Mouse (Mus musculus) frontal cortex, adult 2 months (tissue): ENCODE results near the gene Ndufa3. TPM values are rescaled to one million over a fixed set of nuclear protein-coding genes. Genes with fewer than 3 reads are reported as not detected.

Experiments
- DNase-seq, 2 experiments: peaks; one replicate each; pipeline ENCODE4 v3.0.0; 2022; ENCODE audit warnings: low spot score in 1 of 2; ENCODE audit errors: extremely low spot score in 1 of 2
- polyA plus RNA-seq: library from polyadenylated mRNA; depleted of rRNA; stranded (reverse); fragments of >200 nt; gene quantifications from 2 replicates; pipeline ENCODE4 v1.2.3, GENCODE M21; 2012

Gene Ndufa3
- polyA plus RNA-seq, 1 experiment: 306 TPM

GRCm38 (mm10) chr7:3609082-3609481 lies 8.1 kb upstream of the Ndufa3 start:
- DNase-seq: no peak

DNA sequence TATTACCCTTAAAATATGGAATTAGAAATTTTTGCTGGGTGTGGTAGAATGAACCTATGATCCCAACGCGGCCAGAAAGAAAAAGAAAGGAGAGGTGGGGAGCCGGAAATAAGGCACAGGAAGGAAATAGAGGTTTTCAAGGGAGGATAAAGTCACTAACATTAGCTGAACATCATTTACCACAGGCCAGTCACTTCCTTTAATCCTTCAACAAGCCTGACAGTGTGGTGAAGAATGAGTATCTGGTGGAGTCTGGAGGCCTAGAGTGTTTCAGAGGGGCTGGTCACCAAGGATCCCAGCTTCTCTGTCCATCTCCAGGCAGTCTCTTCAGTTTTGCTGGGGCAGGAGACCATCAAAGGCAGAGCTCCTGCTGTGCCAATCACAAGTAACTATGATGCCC lies 6.7 kb upstream of the Ndufa3 start:
- DNase-seq: no peak

DNA sequence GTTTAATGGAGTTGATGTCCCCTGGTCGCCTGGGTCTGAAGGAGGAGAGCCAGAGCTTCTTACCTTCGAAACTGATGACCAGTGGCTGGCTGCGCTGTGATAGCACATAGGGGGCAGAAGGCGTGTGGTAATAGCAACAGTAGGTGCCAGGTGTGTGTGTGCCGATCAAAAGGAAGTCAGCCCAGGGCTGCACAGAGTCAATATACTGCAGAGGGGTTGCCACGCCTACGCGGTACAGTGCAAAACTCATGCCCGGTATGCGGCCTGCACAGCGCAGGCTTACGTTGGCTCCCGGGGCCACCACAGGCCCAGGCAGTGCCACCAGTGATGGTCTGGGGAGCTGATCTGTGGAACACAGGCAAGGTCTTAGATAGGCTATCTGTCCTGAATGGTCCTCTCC lies 6.2 kb upstream of the Ndufa3 start:
- DNase-seq: no peak

GRCm38 (mm10) chr7:3614021-3614420 lies 3.2 kb upstream of the Ndufa3 start:
- DNase-seq: no peak

GRCm38 (mm10) chr7:3616057-3616388 lies 1.1 kb upstream of the Ndufa3 start, which contains the start of gene Oscar:
Gene Oscar (minus strand): TSS chr7:3616157.
- DNase-seq: no peak

- DNase-seq: no peak
Observed at GRCm38 (mm10) chr7:3616389-3617241, 558 bp upstream of the Ndufa3 start.

DNA sequence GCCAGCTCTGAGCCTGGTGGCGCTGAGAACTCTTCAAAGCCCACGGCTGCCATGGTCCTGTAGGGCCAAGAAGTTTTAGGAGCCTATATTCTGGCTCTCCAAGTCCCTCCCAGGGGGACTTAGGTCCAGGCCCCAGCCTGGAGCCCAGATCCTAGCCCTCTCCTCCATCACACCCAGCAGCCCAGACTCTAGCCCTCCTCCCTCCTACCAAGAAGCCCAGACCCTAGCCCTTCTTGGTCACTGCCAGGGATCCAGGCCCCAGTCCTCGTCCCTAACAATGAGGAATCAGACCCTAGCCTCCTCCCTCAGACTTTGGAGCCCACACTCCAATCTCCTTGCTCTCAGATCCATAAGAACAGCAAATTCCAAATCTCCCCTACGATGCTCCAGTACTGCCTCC lies 11.9 kb downstream of the Ndufa3 start:
- DNase-seq: no peak

- DNase-seq: peak; percentile 92 to 98
Observed at GRCm38 (mm10) chr7:3629543-3630477, 12.6 kb downstream of the Ndufa3 start, which contains the start of the genes Tfpt and Prpf31. Gene Tfpt (minus strand): TSS chr7:3629929. Gene Prpf31 (plus strand): TSS chr7:3629985.

DNA sequence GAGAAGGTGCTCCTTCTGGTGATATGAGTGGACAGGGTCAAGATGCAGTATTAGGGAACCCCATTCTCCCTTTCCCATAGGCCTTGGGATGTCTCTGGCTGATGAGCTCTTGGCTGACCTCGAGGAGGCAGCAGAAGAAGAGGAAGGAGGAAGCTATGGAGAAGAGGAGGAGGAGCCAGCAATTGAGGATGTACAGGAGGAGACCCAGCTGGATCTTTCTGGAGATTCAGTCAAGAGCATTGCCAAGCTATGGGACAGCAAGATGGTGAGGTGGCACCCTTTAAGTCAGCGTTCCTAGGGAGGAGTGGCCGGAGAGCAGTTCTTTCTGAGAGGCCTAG lies 13.3 kb downstream of the Ndufa3 start:
- DNase-seq: no peak

DNA sequence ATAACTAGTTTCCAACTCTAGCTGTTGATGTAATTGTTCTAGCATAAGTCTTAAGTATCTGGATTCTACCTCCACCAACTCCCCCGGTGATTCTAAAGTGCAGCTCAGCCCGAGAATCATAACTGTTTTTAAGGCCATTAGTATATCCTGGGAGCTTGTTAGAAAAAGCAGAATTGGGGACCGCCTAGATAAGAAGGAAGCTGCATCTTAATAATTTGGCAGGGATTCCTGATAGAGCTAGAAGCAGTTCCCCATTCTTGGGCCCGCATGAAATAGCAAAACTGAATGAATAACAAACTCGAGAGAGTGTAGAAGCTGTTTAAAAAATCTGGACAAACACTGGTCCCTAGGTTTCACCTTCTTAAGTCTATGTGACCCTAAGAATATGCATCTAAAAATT lies 26.2 kb downstream of the Ndufa3 start:
- DNase-seq: no peak

GRCm38 (mm10) chr7:3643843-3644242 lies 26.7 kb downstream of the Ndufa3 start:
- no peak for DNase-seq

GRCm38 (mm10) chr7:3644348-3644671 lies 27.1 kb downstream of the Ndufa3 start:
- DNase-seq: no peak

- DNase-seq: peak; percentile 99 to 100
Observed at GRCm38 (mm10) chr7:3644672-3645487, 27.7 kb downstream of the Ndufa3 start, which contains the start of gene Cnot3. Gene Cnot3 (plus strand): TSS chr7:3645268.

DNA sequence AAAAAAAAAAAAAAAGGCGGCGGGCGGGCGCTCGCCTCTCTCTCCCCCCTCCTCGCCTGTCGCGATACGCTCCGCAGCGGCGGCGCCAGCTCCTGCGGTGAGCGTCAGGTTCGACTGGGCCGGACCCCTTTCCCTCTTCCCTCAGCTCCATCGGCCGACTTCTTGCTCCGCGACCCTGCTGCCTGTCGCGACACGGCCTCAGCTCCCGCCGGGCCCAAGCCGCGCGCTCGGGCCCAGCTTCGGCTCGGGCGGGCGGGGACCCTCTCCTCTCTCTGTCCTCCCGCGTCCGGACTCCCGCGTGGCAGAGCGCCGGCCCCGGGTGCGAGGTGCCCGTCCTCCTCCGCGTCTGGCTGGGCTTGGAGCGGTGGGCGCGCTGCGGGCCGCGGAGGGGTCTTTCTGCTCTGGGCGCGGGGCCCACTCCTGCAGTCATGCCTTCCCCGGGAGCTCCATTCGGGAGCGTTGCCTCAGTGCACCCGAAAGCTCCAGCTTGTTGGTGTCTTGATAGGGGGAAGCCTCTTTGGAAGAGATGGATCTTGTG lies 28.4 kb downstream of the Ndufa3 start:
- DNase-seq: peak in 1 of 2 experiments; percentile 16

DNA sequence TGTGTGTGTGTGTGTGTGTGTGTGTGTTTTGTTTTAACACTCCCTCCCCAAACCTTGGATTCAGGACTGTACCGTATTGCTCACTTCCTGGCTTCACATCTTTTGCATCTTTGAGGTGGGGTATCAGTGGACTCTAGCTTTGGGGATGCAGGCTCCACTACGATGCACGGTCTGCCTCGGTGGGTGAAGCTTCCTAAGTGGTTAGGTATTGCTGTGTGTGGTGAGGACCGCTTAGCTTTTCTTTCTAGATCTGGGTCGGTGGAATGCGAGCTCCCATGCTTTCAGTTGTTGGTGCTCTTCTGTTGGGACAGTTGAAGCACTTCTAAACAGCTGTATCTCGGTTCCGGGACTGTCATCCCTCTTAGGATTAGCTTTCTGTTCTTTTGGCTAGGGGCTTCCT lies 29.0 kb downstream of the Ndufa3 start:
- no peak for DNase-seq

DNA sequence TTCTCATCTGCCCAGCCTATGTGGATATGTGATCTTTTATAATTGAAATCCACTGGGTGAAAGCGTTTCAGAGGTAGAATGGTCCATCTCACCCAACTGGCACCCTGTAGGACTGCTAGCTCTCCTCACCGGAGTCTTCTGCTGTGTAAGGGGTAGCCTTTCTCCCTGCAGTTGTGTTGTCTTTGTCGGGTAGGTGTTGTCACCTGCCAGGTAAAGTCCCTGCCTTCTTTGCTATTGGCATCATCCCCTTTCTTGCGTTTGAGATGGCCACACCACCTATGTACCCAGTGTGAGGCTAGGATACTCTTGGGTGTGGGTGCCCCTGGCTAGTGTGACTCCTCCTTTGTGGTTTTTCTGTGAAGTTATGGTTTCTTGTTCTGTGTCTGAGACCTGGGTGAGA lies 29.5 kb downstream of the Ndufa3 start:
- no peak for DNase-seq

GRCm38 (mm10) chr7:3656966-3657365 lies 39.8 kb downstream of the Ndufa3 start:
- peak in 1 of 2 experiments; percentile 29 for DNase-seq

- no peak for DNase-seq
Observed at GRCm38 (mm10) chr7:3658578-3658977, 41.4 kb downstream of the Ndufa3 start.

DNA sequence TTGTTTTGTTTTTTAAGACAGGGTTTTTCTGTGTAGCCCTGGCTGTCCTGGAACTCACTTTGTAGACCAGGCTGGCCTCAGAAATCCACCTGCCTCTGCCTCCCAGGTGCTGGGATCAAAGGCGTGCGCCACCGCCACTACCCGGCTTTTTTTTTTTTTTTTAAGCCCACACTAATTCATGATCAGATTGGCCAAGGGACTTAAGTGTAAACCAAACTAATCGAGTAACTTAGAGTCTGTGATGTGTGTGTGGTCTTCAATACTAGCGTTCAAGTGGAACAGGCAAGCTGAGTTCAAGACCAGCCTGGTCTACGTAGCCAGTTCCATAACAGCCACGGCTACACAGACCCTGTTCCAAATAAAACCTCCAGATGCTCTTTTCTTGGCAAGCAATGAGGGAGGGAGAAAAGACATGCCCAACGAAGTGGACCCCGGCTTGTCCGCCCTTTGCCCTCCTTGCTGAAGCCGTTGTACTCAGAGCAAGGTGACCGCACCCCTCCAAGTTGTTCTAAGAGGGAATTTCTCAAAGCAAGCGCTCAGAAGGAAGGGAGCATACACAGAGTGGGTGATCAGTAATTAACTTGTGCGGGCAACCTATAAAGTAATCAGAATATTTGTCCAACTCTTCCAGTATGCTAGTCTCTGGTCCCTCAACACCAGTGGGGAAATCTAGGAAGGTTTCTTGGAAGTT lies 47.5 kb downstream of the Ndufa3 start:
- DNase-seq: no peak
